Mouse (Mus musculus) brain, embryonic 18.5 days (tissue): Measurements from ENCODE around the gene Dusp12.
A peak's percentile ranks its signal among the peaks of the same experiment; 100 is the strongest.

Experiments used
- DNase-seq: peaks from one replicate; pipeline ENCODE4 v3.0.0-alpha.2; 2012; ENCODE audit warnings: low read depth, low spot score

Gene Dusp12

GRCm38 (mm10) chr1:170863033-170863432, 22.3 kb downstream of the Dusp12 start:
- no peak for DNase-seq

GRCm38 (mm10) chr1:170862435-170862717, 23.0 kb downstream of the Dusp12 start:
- DNase-seq: no peak

DNA sequence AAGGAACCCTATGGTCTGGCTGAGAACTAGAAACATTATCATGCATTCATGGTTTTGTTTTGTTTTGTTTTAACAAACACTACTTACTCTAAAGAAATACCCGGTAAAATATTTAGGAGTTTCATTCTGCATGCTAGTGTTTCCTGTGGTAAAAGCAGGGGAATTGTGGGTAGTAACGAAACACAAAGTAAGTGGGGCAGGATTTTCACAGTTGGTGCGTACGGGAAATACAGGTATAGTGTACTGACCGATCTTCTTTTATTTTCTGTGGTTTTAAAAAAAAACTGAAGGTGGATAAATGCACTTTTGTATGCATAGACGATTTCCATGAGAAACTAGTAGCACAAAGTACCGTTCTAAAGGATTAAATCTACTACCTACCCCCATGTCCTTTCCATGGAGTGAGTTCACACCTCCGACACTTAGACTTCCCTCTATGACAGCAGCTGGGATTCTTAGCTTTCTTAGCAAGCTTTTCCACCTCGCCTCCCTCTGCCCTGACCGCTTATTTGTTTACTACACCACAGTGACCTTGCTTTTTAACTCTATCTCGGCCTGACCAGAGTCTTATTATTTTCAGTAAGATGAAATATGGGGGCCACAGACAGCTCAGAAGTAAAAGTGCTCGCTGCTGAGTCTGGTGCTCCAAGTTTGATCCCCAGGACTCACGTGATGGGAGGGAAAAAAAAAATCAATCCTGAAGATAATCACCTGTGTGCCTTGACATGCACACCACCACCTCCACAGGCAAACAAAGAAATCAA, 23.5 kb downstream of the Dusp12 start:
- no peak for DNase-seq

- no peak for DNase-seq
Observed at GRCm38 (mm10) chr1:170858872-170859271, 26.5 kb downstream of the Dusp12 start.

DNA sequence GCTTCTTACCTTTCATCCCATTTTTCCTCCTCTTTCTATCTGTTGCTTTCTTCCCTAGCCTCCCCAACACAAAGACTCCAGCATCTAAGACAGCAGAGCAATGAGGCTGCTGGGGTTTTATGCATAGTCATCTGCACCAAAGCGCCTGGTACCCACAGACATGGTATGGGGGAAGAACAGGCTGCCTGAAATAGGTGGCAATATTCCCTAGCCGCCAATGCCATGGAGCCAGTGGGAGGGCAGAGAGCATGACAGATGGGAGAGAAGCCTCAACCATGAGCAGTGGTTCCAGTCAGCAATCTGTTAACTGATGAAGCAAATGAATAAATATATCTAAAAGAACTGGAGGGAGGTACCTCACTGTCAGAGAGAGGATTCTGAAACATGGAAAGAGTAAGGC, 28.0 kb downstream of the Dusp12 start:
- no peak for DNase-seq

DNA sequence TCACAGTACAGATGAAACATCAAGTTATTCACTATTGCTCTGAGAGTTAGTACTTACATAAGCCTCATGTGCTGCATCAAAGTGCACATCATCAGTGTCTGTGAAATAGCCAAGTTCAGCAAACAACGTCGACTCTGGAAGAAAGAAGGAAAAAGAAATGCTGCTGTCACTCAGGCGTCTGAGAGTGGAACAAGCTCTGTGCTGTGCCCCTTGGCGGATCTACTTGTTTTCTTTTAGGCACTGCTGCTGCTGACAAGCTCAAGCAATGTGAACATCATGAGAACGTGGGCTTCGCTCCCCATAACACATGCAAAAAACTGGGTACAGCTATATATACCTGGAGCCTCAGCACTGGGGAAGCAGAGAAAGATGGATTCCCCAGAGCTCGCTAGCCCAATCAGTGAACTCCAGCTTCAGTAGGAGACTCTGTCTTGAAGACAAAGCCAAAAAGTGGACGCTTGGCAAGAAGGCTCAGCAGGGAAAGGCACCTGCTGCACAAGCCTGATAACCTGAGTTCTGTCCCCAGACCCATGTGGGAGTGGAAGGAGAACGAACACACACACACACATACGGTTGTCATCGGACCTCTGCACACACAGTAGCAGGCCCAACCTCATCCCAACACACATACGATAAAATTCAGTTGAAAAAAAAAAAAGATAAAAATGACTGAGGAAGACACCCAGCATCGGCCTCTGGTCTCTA, 30.1 kb downstream of the Dusp12 start:
- DNase-seq: no peak

- DNase-seq: no peak
Observed at GRCm38 (mm10) chr1:170853604-170854003, 31.7 kb downstream of the Dusp12 start.

DNA sequence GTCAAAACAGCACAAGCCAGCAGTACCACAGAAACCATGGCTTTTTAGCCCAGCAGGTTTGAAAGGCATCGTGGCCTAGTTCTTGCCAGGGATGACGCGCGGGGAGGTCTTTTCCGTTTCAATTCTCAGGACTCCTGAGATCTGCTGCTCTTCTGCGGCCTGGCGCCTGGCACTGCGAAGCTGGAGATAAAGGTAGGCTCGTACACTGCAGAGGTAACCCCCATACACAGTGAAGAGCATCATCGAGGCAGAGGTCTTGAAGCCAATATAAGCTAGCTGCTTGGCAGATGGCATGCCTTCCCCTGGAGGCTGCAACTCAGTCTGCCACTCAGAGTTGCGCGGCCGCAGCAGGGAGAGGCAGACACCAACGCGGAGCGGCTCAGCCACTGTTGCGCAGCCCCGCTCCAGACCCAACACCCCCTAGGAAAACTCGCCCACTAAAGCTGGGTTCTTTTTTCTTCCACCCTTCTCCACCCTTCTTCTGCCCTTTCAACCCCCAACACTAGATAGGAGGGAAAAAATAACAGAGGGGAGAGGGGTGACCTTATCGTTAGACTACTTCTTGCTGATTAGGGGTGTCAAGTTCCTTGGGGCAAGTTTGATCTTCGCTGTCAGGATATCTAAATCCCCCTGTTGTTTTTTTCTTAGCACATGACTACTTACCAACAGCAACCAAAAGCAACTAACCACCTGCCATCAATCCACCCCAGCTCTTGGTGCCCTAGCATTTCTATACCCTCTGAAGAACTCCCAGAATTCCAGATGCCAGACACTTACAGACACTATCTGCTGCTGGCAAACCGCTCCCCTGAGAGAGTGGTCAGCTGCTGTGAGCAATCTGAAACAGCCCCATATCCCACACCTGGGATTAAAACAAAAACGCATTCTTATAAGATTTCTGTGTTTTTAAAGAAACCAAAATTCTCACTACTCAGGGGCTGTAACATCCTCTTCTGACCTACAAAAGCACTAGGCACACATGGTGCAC, 34.4 kb downstream of the Dusp12 start:
- DNase-seq: no peak

GRCm38 (mm10) chr1:170850007-170850406, 35.3 kb downstream of the Dusp12 start:
- no peak for DNase-seq

GRCm38 (mm10) chr1:170845448-170846307, 39.7 kb downstream of the Dusp12 start:
- no peak for DNase-seq

- no peak for DNase-seq
Observed at GRCm38 (mm10) chr1:170844380-170844779, 41.0 kb downstream of the Dusp12 start.

DNA sequence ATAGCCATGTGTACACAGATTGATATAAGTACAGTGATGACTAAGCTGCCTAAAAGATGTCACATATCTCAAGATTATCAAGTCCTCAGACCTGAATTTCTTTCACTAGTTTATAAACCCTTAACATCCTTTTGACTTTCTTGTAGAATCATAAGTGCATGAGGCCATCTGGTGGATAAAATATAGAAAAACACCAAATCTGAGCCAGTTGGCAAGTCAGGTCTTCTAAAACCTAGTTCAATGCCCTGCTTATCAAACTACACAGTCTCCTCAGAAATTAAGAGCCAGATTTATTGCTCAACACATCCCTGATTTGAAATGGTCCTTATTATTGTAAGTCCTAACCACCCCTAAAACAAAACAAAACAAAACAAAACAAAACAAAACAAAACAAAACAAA, 45.7 kb downstream of the Dusp12 start:
- DNase-seq: peak; percentile 37

DNA sequence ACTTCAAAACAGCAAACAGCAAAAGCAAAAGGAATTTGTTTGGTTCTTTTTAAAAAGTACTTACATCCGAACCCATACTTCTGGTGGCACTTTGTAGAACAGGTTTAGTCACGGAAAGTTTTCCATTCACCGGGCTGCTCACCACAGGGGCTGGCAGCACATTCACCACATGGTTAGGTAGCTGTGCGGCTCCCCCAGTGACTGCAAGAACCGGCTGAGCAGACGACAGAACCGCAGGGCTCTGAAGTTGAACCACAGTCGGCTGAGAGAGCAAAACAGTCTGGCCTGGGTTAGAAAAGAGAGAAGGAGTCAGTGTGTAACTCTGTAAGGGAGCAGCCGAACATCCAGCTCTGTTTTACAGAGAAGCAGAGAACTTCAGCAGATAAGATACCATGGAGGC, 50.6 kb downstream of the Dusp12 start:
- DNase-seq: no peak

DNA sequence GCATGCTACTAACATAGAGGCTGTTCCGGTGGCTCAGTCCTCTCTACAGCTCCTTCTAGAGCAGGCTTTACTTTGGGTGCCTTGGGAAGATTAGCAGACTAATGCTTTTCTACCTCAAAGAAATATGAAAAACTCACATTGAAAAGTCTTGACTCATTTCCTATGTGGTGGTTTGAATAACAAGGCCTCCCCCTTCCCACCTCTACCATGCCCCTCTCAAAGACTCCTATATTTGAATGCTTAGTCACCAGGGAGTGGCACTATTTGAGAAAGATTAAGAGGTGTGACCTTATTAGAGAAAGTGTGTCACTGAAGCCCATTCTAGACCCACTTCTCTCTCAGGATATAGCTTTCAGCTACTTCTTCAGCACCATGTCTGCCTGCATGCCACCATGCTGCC, 55.6 kb downstream of the Dusp12 start:
- no peak for DNase-seq

GRCm38 (mm10) chr1:170829344-170829743, 56.0 kb downstream of the Dusp12 start:
- no peak for DNase-seq
